8 mouse cellular contexts compared by ENCODE assay signal in the genomic region with DNA sequence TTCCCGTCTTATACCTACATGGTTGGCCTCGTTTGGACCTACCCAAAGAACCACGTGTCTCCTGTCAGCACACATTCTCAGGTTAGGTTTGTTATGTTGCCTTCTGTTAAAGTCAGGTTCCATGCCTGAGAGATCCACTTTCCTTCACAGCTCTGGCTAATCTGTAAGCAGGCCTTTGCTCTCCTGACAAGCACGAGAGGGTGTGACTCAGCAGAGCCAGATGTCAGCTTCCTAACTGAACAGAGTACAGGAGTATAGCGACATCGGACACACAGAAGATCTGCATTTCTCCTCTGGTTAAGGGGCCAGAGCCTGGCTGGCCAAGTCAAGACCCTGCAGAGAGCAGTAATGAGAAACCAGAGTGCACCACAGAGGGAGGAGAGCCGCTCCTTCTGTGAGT. TPM values are rescaled to one million over a fixed set of nuclear protein-coding genes. Genes with fewer than 3 reads are reported as not detected.
DNase-seq lines count a peak whose midpoint lies in the region; ATAC-seq and TF ChIP-seq lines count a peak whose summit lies in the region.

No protein-coding gene starts in this region.

- H3K9me3 ChIP-seq in hindbrain, embryonic 10.5 days, result no peaks in the 10 kb centered on the region
- no peaks in the 10 kb centered on the region for H3K9me3 ChIP-seq in hindbrain, embryonic 13.5 days
- no peaks in the 10 kb centered on the region for H3K9me3 ChIP-seq in intestine, embryonic 15.5 days

- H3K4me1 ChIP-seq in hindbrain, embryonic 10.5 days (replicated peaks), result peaks cover 8% of the 10 kb centered on the region; the same call in 1 of the 2 replicates
- H3K4me1 ChIP-seq in hindbrain, embryonic 13.5 days (replicated peaks), result no peaks in the 10 kb centered on the region
- no peaks in the 10 kb centered on the region for H3K4me1 ChIP-seq in bone marrow macrophage, adult 2 months (ENCODE audit: control insufficient read depth, insufficient read depth, low read length)
- H3K4me1 ChIP-seq in intestine, embryonic 15.5 days (replicated peaks), result no peaks in the 10 kb centered on the region

- DNase-seq in hindbrain, embryonic 10.5 days (ENCODE audit: low spot score), result peak; percentile 26
- DNase-seq in cerebellum, adult 11-12 months, result no peak
- DNase-seq in B cell, adult 2 months, result no peak
- DNase-seq in adrenal gland, adult 2 months, result no peak

- no peaks in the 10 kb centered on the region for H3K27me3 ChIP-seq in hindbrain, embryonic 10.5 days (ENCODE audit: insufficient read depth, poor library complexity, severe bottlenecking)
- 0 out of 2 replicates have a peak, but pooled peaks cover 12% of the 10 kb centered on the region for H3K27me3 ChIP-seq in hindbrain, embryonic 13.5 days
- H3K27me3 ChIP-seq in intestine, embryonic 15.5 days (replicated peaks), result no peaks in the 10 kb centered on the region

- H3K4me3 ChIP-seq in hindbrain, embryonic 10.5 days, result peak overlapping the region; percentile 44
- no peak overlapping the region for H3K4me3 ChIP-seq in hindbrain, embryonic 13.5 days
- peak overlapping the region; percentile 49 for H3K4me3 ChIP-seq in bone marrow macrophage, adult 2 months (ENCODE audit: insufficient read depth, low read length)
- no peak overlapping the region for H3K4me3 ChIP-seq in intestine, embryonic 15.5 days (replicated peaks)

- no peaks in the 10 kb centered on the region for H3K36me3 ChIP-seq in hindbrain, embryonic 10.5 days
- no peaks in the 10 kb centered on the region for H3K36me3 ChIP-seq in hindbrain, embryonic 13.5 days
- no peaks in the 10 kb centered on the region for H3K36me3 ChIP-seq in intestine, embryonic 15.5 days

- TF ChIP-seq CTCF in bone marrow macrophage, adult 2 months (IDR thresholded peaks at IDR 0.05; ENCODE audit: low read depth, low read length), result no peak

- WGBS in hindbrain, embryonic 10.5 days, result 62% methylated on average over 7 of the region's 7 CpGs
- 70% methylated on average over 7 of the region's 7 CpGs for WGBS in hindbrain, embryonic 13.5 days
- 58% methylated on average over 7 of the region's 7 CpGs for WGBS in intestine, embryonic 15.5 days

- no peak overlapping the region for H3K27ac ChIP-seq in hindbrain, embryonic 10.5 days
- no peak overlapping the region for H3K27ac ChIP-seq in hindbrain, embryonic 13.5 days
- no peak overlapping the region for H3K27ac ChIP-seq in bone marrow macrophage, adult 2 months (ENCODE audit: insufficient read depth, low read depth, low read length)
- H3K27ac ChIP-seq in intestine, embryonic 15.5 days, result no peak overlapping the region

- no peak overlapping the region for H3K9ac ChIP-seq in hindbrain, embryonic 13.5 days
- H3K9ac ChIP-seq in intestine, embryonic 15.5 days, result no peak overlapping the region

- ATAC-seq in hindbrain, embryonic 13.5 days (ENCODE audit: low FRiP score), result no peak
- 0 out of 2 replicates have a peak, but pooled peaks have one; percentile 47 for ATAC-seq in intestine, embryonic 15.5 days
- peak; percentile 47; the same call in 1 of the 2 replicates for ATAC-seq in megakaryocyte progenitor cell, adult 5-6 weeks (replicated peaks; ENCODE audit: poor library complexity)

- H3K4me2 ChIP-seq in hindbrain, embryonic 13.5 days, result no peak overlapping the region
- H3K4me2 ChIP-seq in intestine, embryonic 15.5 days (replicated peaks), result peak overlapping the region; percentile 53

- TF ChIP-seq POLR2A in bone marrow macrophage, adult 2 months (IDR thresholded peaks at IDR 0.05; ENCODE audit: borderline replicate concordance, low read depth, low read length), result no peak

RNA-seq across cellular contexts. Expression of a gene that starts 55.9 kb away (rescaled TPM):
- 0.31 and 0.71 TPM in 2 replicates for polyA plus RNA-seq in hindbrain, embryonic 10.5 days (2016; fragmentation: Nextera tagmentation; extraction: Ambion mirVana)
- 5.3 and 6.7 TPM in 2 replicates for polyA plus RNA-seq in hindbrain, embryonic 13.5 days (2015; fragmentation: Nextera tagmentation; extraction: Ambion mirVana)
- polyA plus RNA-seq in bone marrow macrophage, adult 2 months (2012; ENCODE audit: insufficient read depth, insufficient read length, missing spikeins), result not detected in 2 replicates
- 0.27 and 0.39 TPM in 2 replicates for polyA plus RNA-seq in intestine, embryonic 15.5 days (2015; fragmentation: Nextera tagmentation; extraction: Ambion mirVana)
- not detected in 2 replicates for total RNA-seq in megakaryocyte progenitor cell, adult 5-6 weeks (2015)
- not detected in 2 replicates for total RNA-seq in megakaryocyte progenitor cell, adult 5-6 weeks (2017)
- under 1 TPM; 0.23 to 0.35 TPM for total RNA-seq in adrenal gland, adult 2 months (2021)
- polyA plus RNA-seq in adrenal gland, adult 2 months (2012; rRNA removed), result 0.16 and 0.26 TPM in 2 replicates

Comparison
In these comparisons a context has a peak if more than half of its experiments do, and no peak if none do; other contexts are left out.
1. H3K4me3 ChIP-seq: peak in hindbrain, embryonic 10.5 days (single experiment) and bone marrow macrophage, adult 2 months (single experiment); none in hindbrain, embryonic 13.5 days (single experiment) and intestine, embryonic 15.5 days (single experiment).